Mouse (Mus musculus): ENCODE results near the gene Ndufa10.

DNA sequence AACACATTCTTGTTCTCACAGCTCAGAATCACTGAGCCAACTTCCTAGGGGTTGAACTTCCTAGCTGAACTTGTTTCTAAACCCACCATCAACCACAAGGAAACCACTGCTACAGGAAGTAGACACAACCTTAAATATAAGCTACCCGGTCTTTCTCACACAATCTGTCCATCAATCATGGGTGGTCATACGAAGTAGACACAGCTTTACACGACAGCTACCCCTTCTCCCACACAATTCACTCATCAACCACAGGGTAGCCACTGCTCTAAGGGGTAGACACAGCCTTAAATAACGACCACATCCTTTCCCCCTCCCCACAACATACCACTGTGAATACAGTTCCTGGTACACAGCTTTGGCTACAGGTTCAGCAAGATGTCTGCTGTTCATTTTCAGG lies 4.8 kb downstream of the Ndufa10 start:
- TF ChIP-seq CTCF (IDR thresholded peaks at IDR 0.05; ENCODE audit: borderline replicate concordance, insufficient read depth, low read length) (no peak), POLR2A (IDR thresholded peaks at IDR 0.05; ENCODE audit: low read depth, low read length) (no peak)

Measured in embryonic fibroblast, embryonic 13.5 days (primary cell).